Mouse (Mus musculus) midbrain, embryonic 11.5 days (tissue): ENCODE measurements around the gene Atp10a. TPM values are rescaled to one million over a fixed set of nuclear protein-coding genes. Genes with fewer than 3 reads are reported as not detected.

Experiments used
- ATAC-seq: fragments of 200-750 bp; cut with Nextera tagmentation; 2 replicates; pipeline ENCODE4 v1.8.0; 2017; ENCODE audit warnings: moderate TSS enrichment, moderate library complexity; ENCODE audit not compliant: low FRiP score
- DNase-seq: peaks from one replicate; pipeline ENCODE4 v3.0.0; 2015; ENCODE audit warnings: low spot score; ENCODE audit errors: missing footprints
- H3K27ac ChIP-seq: fragments of 300-500 bp; sonication (generic); 2 replicates; pipeline ENCODE4 v1.5.1; 2014; ENCODE audit warnings: low read depth, low read length
- H3K27me3 ChIP-seq: fragments of 300-500 bp; sonication (generic); 2 replicates; pipeline ENCODE4 v1.6.1; 2014; ENCODE audit warnings: mild to moderate bottlenecking, low read length, moderate library complexity, mixed read lengths; ENCODE audit not compliant: control insufficient read depth, insufficient read depth
- H3K36me3 ChIP-seq: fragments of 300-500 bp; sonication (generic); 2 replicates; pipeline ENCODE4 v1.6.1; 2014; ENCODE audit warnings: mild to moderate bottlenecking, low read length, moderate library complexity, mixed read lengths; ENCODE audit not compliant: control insufficient read depth, insufficient read depth
- H3K4me1 ChIP-seq: fragments of 300-500 bp; sonication (generic); 2 replicates; pipeline ENCODE4 v1.6.1; 2014; ENCODE audit warnings: low read length; ENCODE audit not compliant: control insufficient read depth, insufficient read depth
- H3K4me2 ChIP-seq: fragments of 300-500 bp; sonication (generic); 2 replicates; pipeline ENCODE4 v1.6.1; 2014; ENCODE audit warnings: mild to moderate bottlenecking, moderate library complexity
- H3K4me3 ChIP-seq: fragments of 300-500 bp; sonication (generic); 2 replicates; pipeline ENCODE4 v1.5.1; 2014; ENCODE audit warnings: low read depth, low read length
- H3K9ac ChIP-seq: fragments of 300-500 bp; sonication (generic); 2 replicates; pipeline ENCODE4 v1.6.1; 2014; ENCODE audit warnings: low read length
- H3K9me3 ChIP-seq: fragments of 300-500 bp; sonication (generic); 2 replicates; pipeline ENCODE4 v1.6.1; 2016; ENCODE audit warnings: low read length; ENCODE audit not compliant: control insufficient read depth
- WGBS: fragments of 180-500 bp; shearing (Covaris S2); extraction: QIAGEN DNeasy Blood & Tissue Kit; methylation state at CpG from one replicate; pipeline ENCODE4 v1.1.7; 2014; 5-methylcytosine and 5-hydroxymethylcytosine counted together
- polyA plus RNA-seq: library from polyadenylated mRNA; unstranded; fragments of >200 nt; fragmentation: Nextera tagmentation; extraction: Ambion mirVana; gene quantifications from 2 replicates; pipeline ENCODE4 v1.2.1, GENCODE M21; 2014

The Atp10a gene
- polyA plus RNA-seq, 1 experiment from 2014 or later, result 1.7 TPM

DNA sequence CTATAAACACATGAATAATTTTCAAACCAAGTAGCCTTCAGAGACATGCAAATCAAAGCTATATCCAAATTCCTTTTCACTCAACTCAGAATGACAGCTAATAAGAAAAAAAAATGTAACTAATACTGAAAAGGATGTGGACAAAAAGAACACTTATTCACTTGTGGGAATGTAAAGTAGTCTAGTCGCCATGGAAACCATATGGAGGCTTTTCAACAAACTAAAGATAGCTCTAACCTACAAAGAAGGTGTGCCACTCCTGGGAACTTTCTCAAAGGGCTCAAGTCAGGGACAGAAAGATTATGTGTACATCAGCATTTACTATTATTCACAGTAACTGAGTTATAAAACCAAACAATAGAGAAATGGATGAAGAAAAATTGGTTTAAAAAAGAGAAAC lies 8.6 kb upstream of the Atp10a start:
- ATAC-seq (no peak), DNase-seq (no peak)
- H3K27ac ChIP-seq, result no peak overlapping the region
- no peak overlapping the region for H3K4me3 ChIP-seq
- no peaks in the 10 kb centered on the region for H3K4me1 ChIP-seq
- H3K9ac ChIP-seq, result no peak overlapping the region
- no peaks in the 10 kb centered on the region for H3K36me3 ChIP-seq
- WGBS, result 49% methylated on average over 1 of the region's 1 CpGs
- no peaks in the 10 kb centered on the region for H3K27me3 ChIP-seq
- H3K4me2 ChIP-seq, result no peak overlapping the region
- no peaks in the 10 kb centered on the region for H3K9me3 ChIP-seq

DNA sequence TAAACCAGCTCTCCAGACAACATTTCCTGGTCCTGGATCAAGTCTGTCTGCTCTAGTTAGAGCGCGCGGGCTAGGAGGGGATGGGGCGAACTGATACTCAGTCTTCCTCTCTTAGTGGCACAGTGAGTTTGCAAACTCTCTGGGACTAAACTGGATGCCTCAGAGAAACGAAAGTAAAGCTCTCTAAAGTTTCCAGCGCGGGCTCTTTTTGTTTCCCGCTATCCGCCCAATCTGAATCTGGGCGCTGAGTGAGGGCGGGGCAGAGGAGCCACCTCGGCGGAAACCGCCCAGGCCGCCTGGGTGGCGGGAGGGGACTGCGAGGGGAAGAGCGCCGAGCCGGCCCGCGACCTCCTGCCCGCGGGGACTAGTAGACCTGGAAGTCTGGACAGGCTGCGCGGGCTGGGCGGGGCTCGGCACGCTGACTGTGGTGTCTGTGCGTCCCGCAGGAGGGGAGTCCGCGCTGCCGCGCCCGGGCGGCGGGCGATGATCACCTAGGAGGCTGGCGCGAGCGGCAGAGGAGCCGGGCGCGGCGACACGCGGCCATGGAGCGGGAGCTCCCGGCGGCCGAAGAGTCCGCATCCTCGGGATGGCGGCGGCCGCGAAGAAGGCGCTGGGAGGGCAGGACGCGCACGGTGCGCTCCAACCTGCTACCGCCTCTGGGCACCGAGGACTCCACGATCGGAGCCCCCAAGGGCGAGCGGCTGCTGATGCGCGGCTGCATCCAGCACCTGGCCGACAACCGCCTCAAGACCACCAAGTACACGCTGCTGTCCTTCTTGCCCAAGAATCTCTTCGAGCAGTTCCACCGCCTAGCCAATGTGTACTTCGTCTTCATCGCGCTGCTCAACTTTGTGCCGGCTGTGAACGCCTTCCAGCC lies 2.2 kb downstream of the Atp10a start:
- Histone ChIP-seq H3K27ac (no peak overlapping the region), H3K27me3 (peaks cover 7% of the 10 kb centered on the region; the same call in 1 of the 2 replicates), H3K9ac (peak overlapping the region; percentile 73), H3K9me3 (no peaks in the 10 kb centered on the region), H3K36me3 (no peaks in the 10 kb centered on the region), H3K4me1 (peaks cover 3% of the 10 kb centered on the region; the same call in 1 of the 2 replicates), H3K4me2 (peak overlapping the region; percentile 91), H3K4me3 (peak overlapping the region; percentile 61)
- DNase-seq (peak; percentile 96), ATAC-seq (peak; percentile 93)
- under 1% methylated on average over 76 of the region's 81 CpGs for WGBS

- Histone ChIP-seq H3K9ac (peak overlapping the region; percentile 73), H3K4me2 (peak overlapping the region; percentile 91), H3K36me3 (no peaks in the 10 kb centered on the region), H3K27me3 (peaks cover 7% of the 10 kb centered on the region; the same call in 1 of the 2 replicates), H3K27ac (no peak overlapping the region), H3K9me3 (no peaks in the 10 kb centered on the region), H3K4me1 (peaks cover 3% of the 10 kb centered on the region; the same call in 1 of the 2 replicates), H3K4me3 (peak overlapping the region; percentile 61)
- WGBS, result 29% methylated on average over 14 of the region's 14 CpGs
- ATAC-seq (no peak), DNase-seq (no peak)
These were observed 2.9 kb downstream of the Atp10a start for GRCm38 (mm10) chr7:58658790-58659405.

- Histone ChIP-seq H3K27ac (no peak overlapping the region), H3K36me3 (no peaks in the 10 kb centered on the region), H3K4me2 (no peak overlapping the region), H3K4me1 (peaks cover 3% of the 10 kb centered on the region; the same call in 1 of the 2 replicates), H3K9me3 (no peaks in the 10 kb centered on the region), H3K27me3 (peaks cover 7% of the 10 kb centered on the region; the same call in 1 of the 2 replicates), H3K4me3 (no peak overlapping the region), H3K9ac (no peak overlapping the region)
- no peak for DNase-seq
- ATAC-seq, result no peak
These were observed 4.1 kb downstream of the Atp10a start for GRCm38 (mm10) chr7:58660046-58660445.

GRCm38 (mm10) chr7:58660665-58661064 lies 4.7 kb downstream of the Atp10a start:
- H3K36me3 ChIP-seq, result no peaks in the 10 kb centered on the region
- no peaks in the 10 kb centered on the region for H3K9me3 ChIP-seq
- H3K9ac ChIP-seq, result no peak overlapping the region
- peaks cover 3% of the 10 kb centered on the region; the same call in 1 of the 2 replicates for H3K4me1 ChIP-seq
- H3K27ac ChIP-seq, result no peak overlapping the region
- 84% methylated on average over 5 of the region's 5 CpGs for WGBS
- H3K4me3 ChIP-seq, result no peak overlapping the region
- DNase-seq (no peak), ATAC-seq (no peak)
- peaks cover 7% of the 10 kb centered on the region; the same call in 1 of the 2 replicates for H3K27me3 ChIP-seq
- no peak overlapping the region for H3K4me2 ChIP-seq

- WGBS, result 94% methylated on average over 7 of the region's 7 CpGs
- Histone ChIP-seq H3K4me1 (peaks cover 3% of the 10 kb centered on the region; the same call in 1 of the 2 replicates), H3K27me3 (peaks cover 7% of the 10 kb centered on the region; the same call in 1 of the 2 replicates), H3K36me3 (no peaks in the 10 kb centered on the region), H3K4me2 (no peak overlapping the region), H3K9me3 (no peaks in the 10 kb centered on the region), H3K27ac (no peak overlapping the region), H3K4me3 (no peak overlapping the region), H3K9ac (no peak overlapping the region)
- ATAC-seq (no peak), DNase-seq (no peak)
These were observed 5.1 kb downstream of the Atp10a start for GRCm38 (mm10) chr7:58661076-58661475.

- no peak for DNase-seq
- H3K4me1 ChIP-seq, result no peaks in the 10 kb centered on the region
- ATAC-seq, result no peak
- H3K27me3 ChIP-seq, result no peaks in the 10 kb centered on the region
- 13% methylated on average over 1 of the region's 1 CpGs for WGBS
- no peak overlapping the region for H3K4me3 ChIP-seq
- no peaks in the 10 kb centered on the region for H3K36me3 ChIP-seq
- H3K9me3 ChIP-seq, result no peaks in the 10 kb centered on the region; the same call in 1 of the 2 replicates
- no peak overlapping the region for H3K27ac ChIP-seq
- H3K4me2 ChIP-seq, result no peak overlapping the region
- H3K9ac ChIP-seq, result no peak overlapping the region
These were observed 12.7 kb downstream of the Atp10a start for GRCm38 (mm10) chr7:58668617-58669016.

GRCm38 (mm10) chr7:58676075-58676474 lies 20.1 kb downstream of the Atp10a start:
- H3K9me3 ChIP-seq, result no peaks in the 10 kb centered on the region; the same call in 1 of the 2 replicates
- H3K4me2 ChIP-seq, result no peak overlapping the region
- no peak overlapping the region for H3K4me3 ChIP-seq
- no peaks in the 10 kb centered on the region for H3K4me1 ChIP-seq
- H3K27ac ChIP-seq, result no peak overlapping the region
- no peak for ATAC-seq
- 61% methylated on average over 3 of the region's 3 CpGs for WGBS
- H3K9ac ChIP-seq, result no peak overlapping the region
- H3K36me3 ChIP-seq, result no peaks in the 10 kb centered on the region
- DNase-seq, result no peak
- no peaks in the 10 kb centered on the region for H3K27me3 ChIP-seq
